Mouse (Mus musculus) pancreas, adult 10 weeks (tissue): Measurements from ENCODE around the gene Hfe2. TPM values are rescaled to one million over a fixed set of nuclear protein-coding genes. Genes with fewer than 3 reads are reported as not detected.

Source experiments
- polyA plus RNA-seq: library from polyadenylated mRNA; stranded (reverse); fragments of 350-450 nt; fragmentation: Illumina TruSeq; extraction: RNeasy Lipid Tissue Mini Kit (QIAGEN cat#74804); gene quantifications from one replicate; pipeline ENCODE4 v1.2.3, GENCODE M21; 2015; ENCODE audit warnings: low read depth, low replicate concordance; ENCODE audit not compliant: insufficient read depth

The Hfe2 gene
- not detected for polyA plus RNA-seq

DNA sequence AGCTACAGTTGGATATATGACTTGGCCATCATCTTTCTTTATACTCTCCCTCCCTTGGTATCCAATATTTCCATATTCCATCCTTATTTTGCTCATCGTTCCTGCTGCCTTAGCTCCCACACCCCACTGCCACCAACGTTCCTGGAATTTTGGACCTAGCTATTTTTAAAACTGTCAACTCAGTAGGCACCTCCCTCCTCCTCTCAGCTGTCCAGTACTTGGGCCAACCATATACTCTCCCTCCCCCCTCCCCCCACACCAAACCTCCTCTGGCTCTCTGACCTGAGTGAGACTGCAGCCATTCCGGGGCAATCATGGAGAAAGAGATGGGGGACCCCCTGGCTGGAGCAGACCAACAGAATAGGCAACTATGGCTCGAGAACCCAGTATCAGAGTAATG is at the start of gene Hfe2:
Gene Hfe2, plus strand, starts transcription at position 259 of the 400 bp plus-strand sequence.

GRCm38 (mm10) chr3:96557694-96558093 is 32.7 kb downstream of the Hfe2 start, which contains the start of gene Txnip:
Gene Txnip, plus strand, starts transcription at chr3:96557957.

DNA sequence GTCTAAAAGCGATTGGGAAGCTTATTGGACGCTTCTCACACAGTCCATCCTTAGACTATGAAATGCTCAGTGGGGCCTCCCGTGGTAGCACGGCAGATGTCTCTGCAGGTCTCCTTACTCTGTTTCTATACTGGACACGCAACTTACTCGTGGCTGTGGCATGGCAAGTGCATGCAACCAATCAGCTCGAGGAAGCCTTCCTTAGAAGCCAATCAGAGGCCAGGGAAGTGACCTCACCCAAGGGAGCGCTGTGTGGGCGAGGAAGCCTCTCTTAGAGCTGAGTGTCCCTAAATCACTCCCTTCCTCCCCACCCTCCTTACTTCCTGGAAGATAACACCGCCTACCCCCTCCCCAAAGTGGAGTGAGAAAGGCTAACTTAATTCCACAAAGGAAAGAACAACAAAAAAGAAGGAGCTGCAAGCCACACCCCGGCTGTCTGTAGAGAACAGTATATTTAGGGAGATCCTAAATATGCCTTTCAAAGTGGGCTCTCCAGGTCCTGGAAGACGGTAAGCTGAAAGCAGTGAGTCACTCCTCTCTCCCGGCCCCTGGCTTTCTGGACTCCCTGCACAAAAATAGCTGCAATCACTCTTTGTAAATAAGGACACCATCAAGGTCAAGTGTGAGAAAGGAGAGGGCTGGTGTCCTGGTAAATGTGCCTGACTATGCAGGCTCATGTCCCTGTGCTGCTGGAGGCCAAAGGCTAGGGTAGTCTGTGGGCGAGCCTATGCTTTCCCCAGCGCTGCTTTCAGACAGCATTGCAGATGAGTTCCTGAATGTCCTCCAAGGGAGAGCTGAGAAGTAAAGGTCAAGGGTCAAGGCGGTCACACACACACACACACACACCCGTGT is 51.9 kb downstream of the Hfe2 start, which contains the start of gene Gm16253:
Gene Gm16253, plus strand, starts transcription at position 295 of the 852 bp plus-strand sequence.

Other genes with a start within 250 kb of the Hfe2 start
- gene Fcgr1, start 231.2 kb upstream of the Hfe2 start, polyA plus RNA-seq = 0.61 TPM
- gene BC107364, start 72.9 kb upstream of the Hfe2 start, polyA plus RNA-seq = not detected
- gene Txnip, start 32.8 kb downstream of the Hfe2 start, polyA plus RNA-seq = 316 TPM
- not detected for gene Gm16253, start 51.8 kb downstream of the Hfe2 start, polyA plus RNA-seq
- gene Polr3gl, start 69.0 kb downstream of the Hfe2 start, polyA plus RNA-seq = 15.7 TPM
- gene Ankrd34a, start 71.5 kb downstream of the Hfe2 start, polyA plus RNA-seq = not detected
- gene Lix1l, start 76.0 kb downstream of the Hfe2 start, polyA plus RNA-seq = 7.0 TPM
- gene Rbm8a, start 104.8 kb downstream of the Hfe2 start, polyA plus RNA-seq = 9.3 TPM
- 13.1 TPM for gene Pex11b, start 110.2 kb downstream of the Hfe2 start, polyA plus RNA-seq
- not detected for gene Gm42957, start 110.3 kb downstream of the Hfe2 start, polyA plus RNA-seq
- gene Itga10, start 120.4 kb downstream of the Hfe2 start, polyA plus RNA-seq = 3.6 TPM
- 0.31 TPM for gene Ankrd35, start 145.0 kb downstream of the Hfe2 start, polyA plus RNA-seq
- gene Pias3, start 171.2 kb downstream of the Hfe2 start, polyA plus RNA-seq = 12.7 TPM
- 2.9 TPM for gene Nudt17, start 183.4 kb downstream of the Hfe2 start, polyA plus RNA-seq
- gene Polr3c, start 202.5 kb downstream of the Hfe2 start, polyA plus RNA-seq = 6.0 TPM
- gene Rnf115, start 202.5 kb downstream of the Hfe2 start, polyA plus RNA-seq = 5.8 TPM